Mouse (Mus musculus) induced T-regulatory cell, adult 2 months (primary cell): ENCODE measurements around the gene Nanp.

Experiments used
- DNase-seq: peaks from one replicate; pipeline ENCODE4 v3.0.0-alpha.2; 2012; ENCODE audit warnings: low read depth

The Nanp gene

GRCm38 (mm10) chr2:150997618-150998017, 41.6 kb downstream of the Nanp start:
- DNase-seq, result no peak

GRCm38 (mm10) chr2:150995324-150995723, 43.9 kb downstream of the Nanp start:
- DNase-seq, result no peak

- no peak for DNase-seq
These were observed 48.1 kb downstream of the Nanp start for GRCm38 (mm10) chr2:150991050-150991449.

- DNase-seq, result no peak
These were observed 48.7 kb downstream of the Nanp start for GRCm38 (mm10) chr2:150990506-150990905.

GRCm38 (mm10) chr2:150985359-150985758, 53.8 kb downstream of the Nanp start:
- DNase-seq, result no peak

GRCm38 (mm10) chr2:150982051-150982450, 57.1 kb downstream of the Nanp start:
- no peak for DNase-seq

GRCm38 (mm10) chr2:150981524-150981923, 57.7 kb downstream of the Nanp start:
- DNase-seq, result no peak

GRCm38 (mm10) chr2:150979861-150980620, 59.2 kb downstream of the Nanp start:
- DNase-seq, result no peak
